Comparison of ENCODE assay signal across 35 mouse cellular contexts in the genomic region with DNA sequence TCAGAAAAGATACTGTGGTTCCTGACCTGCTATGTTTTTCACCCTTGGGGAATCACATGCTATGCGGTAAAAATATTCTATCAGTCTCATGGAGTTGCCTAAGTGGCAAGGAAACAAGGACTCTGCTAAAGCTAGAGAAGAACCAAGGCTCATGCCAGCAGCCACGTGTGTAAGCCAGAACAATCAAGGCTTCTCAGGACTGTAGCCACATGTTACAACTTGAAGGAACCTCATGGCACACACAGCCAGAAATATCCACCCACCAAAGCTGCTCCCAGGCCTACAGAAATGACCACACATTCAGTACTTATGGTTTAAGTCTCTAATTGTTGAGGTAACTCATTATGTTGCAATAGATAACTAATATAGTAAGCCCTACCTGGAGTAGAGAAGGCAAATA.
"Had no signal": no experiment of that assay in that cellular context is flagged by ENCODE, and none has a peak within 500 bp of the region (broad histone marks: within the 10 kb centered on the region; RNA-seq: fewer than 3 reads in every experiment).

No protein-coding gene starts in this region.

- H3K4me2 ChIP-seq: heart, embryonic 11.5 days; heart, embryonic 12.5 days; heart, embryonic 13.5 days; heart, embryonic 15.5 days; hindbrain, embryonic 12.5 days; hindbrain, embryonic 13.5 days; hindbrain, embryonic 14.5 days; hindbrain, embryonic 15.5 days; intestine, embryonic 15.5 days; kidney, embryonic 15.5 days had no signal

- H3K4me3 ChIP-seq: heart, embryonic 10.5 days; heart, embryonic 12.5 days; heart, embryonic 13.5 days; heart, embryonic 15.5 days; hindbrain, embryonic 10.5 days; hindbrain, embryonic 12.5 days; hindbrain, embryonic 13.5 days; hindbrain, embryonic 15.5 days; intestine, embryonic 15.5 days; kidney, embryonic 15.5 days; layer of hippocampus, adult 2 months; left cerebral cortex, adult 2 months had no signal

- H3K27ac ChIP-seq: heart, embryonic 10.5 days; heart, embryonic 13.5 days; heart, embryonic 15.5 days; hindbrain, embryonic 10.5 days; hindbrain, embryonic 12.5 days; hindbrain, embryonic 13.5 days; hindbrain, embryonic 14.5 days; hindbrain, embryonic 15.5 days; hindbrain, postnatal 0 days; intestine, embryonic 15.5 days; kidney, embryonic 15.5 days; kidney, postnatal 0 days; layer of hippocampus, adult 2 months; left cerebral cortex, adult 2 months had no signal

- H3K27me3 ChIP-seq: heart, embryonic 12.5 days; heart, embryonic 13.5 days; heart, embryonic 15.5 days; hindbrain, embryonic 12.5 days; hindbrain, embryonic 13.5 days; hindbrain, embryonic 15.5 days; intestine, embryonic 15.5 days; kidney, embryonic 15.5 days had no signal

- ATAC-seq: hindbrain, postnatal 0 days; inflammation-experienced regulatory T-cells, adult 6 months; intestine, embryonic 15.5 days; intestine, embryonic 16.5 days; intestine, postnatal 0 days had no signal

- H3K36me3 ChIP-seq: heart, embryonic 15.5 days; hindbrain, embryonic 15.5 days; intestine, embryonic 15.5 days had no signal

- DNase-seq: heart, postnatal 10 days; heart, postnatal 14 days; heart, postnatal 36 days; heart, postnatal 4 days; kidney, adult 11 months; kidney, adult 18-20 months; kidney, adult 2 months; kidney, adult 8-10 months; kidney, adult 9 months; kidney, postnatal 10 days; kidney, postnatal 14 days; kidney, postnatal 25 days; kidney, postnatal 36 days; kidney, postnatal 4 days; layer of hippocampus, adult 9-11 months; layer of hippocampus, postnatal 36 days had no signal

- H3K4me1 ChIP-seq: heart, embryonic 10.5 days; heart, embryonic 12.5 days; heart, embryonic 13.5 days; heart, embryonic 15.5 days; hindbrain, embryonic 10.5 days; hindbrain, embryonic 12.5 days; hindbrain, embryonic 13.5 days; hindbrain, embryonic 15.5 days; intestine, embryonic 15.5 days; kidney, embryonic 15.5 days had no signal

- H3K9ac ChIP-seq: heart, embryonic 12.5 days; heart, embryonic 13.5 days; heart, embryonic 15.5 days; hindbrain, embryonic 12.5 days; hindbrain, embryonic 13.5 days; hindbrain, embryonic 14.5 days; hindbrain, embryonic 15.5 days; intestine, embryonic 15.5 days; kidney, embryonic 15.5 days had no signal

- H3K9me3 ChIP-seq: heart, embryonic 10.5 days; heart, embryonic 12.5 days; heart, embryonic 13.5 days; heart, embryonic 15.5 days; hindbrain, embryonic 10.5 days; hindbrain, embryonic 12.5 days; hindbrain, embryonic 13.5 days; hindbrain, embryonic 15.5 days; intestine, embryonic 15.5 days; kidney, embryonic 15.5 days had no signal
